Mouse (Mus musculus) midbrain, embryonic 14.5 days (tissue): Measurements from ENCODE around the gene Fam243. TPM values are rescaled to one million over a fixed set of nuclear protein-coding genes. Genes with fewer than 3 reads are reported as not detected.

Experiments
- ATAC-seq: fragments of 200-750 bp; cut with Nextera tagmentation; 2 replicates; pipeline ENCODE4 v1.8.0; 2017; ENCODE audit warnings: moderate number of reproducible peaks, moderate library complexity; ENCODE audit not compliant: low FRiP score, low TSS enrichment
- DNase-seq: peaks from one replicate; pipeline ENCODE4 v3.0.0-alpha.2; 2015
- H3K27ac ChIP-seq: fragments of 300-500 bp; sonication (generic); replicated peaks from 2 replicates; pipeline ENCODE4 v1.5.1; 2014; ENCODE audit warnings: mild to moderate bottlenecking, low read depth, low read length, moderate library complexity
- H3K27me3 ChIP-seq: fragments of 300-500 bp; sonication (generic); 2 replicates; pipeline ENCODE4 v1.6.1; 2014; ENCODE audit warnings: low read length, control low read depth, mixed read lengths; ENCODE audit not compliant: control insufficient read depth, insufficient read depth
- H3K36me3 ChIP-seq: fragments of 300-500 bp; sonication (generic); 2 replicates; pipeline ENCODE4 v1.6.1; 2014; ENCODE audit warnings: low read length, control low read depth; ENCODE audit not compliant: control insufficient read depth, insufficient read depth
- H3K4me1 ChIP-seq: fragments of 300-500 bp; sonication (generic); 2 replicates; pipeline ENCODE4 v1.6.1; 2014; ENCODE audit warnings: mild to moderate bottlenecking, antibody characterized with exemption, low read length, control low read depth; ENCODE audit not compliant: control insufficient read depth, insufficient read depth
- H3K4me2 ChIP-seq: fragments of 300-500 bp; sonication (generic); 2 replicates; pipeline ENCODE4 v1.6.1; 2014; ENCODE audit warnings: mild to moderate bottlenecking, low read length, moderate library complexity
- H3K4me3 ChIP-seq: fragments of 300-500 bp; sonication (generic); replicated peaks from 2 replicates; pipeline ENCODE4 v1.5.1; 2014; ENCODE audit warnings: low read depth, low read length
- H3K9ac ChIP-seq: fragments of 300-500 bp; sonication (generic); replicated peaks from 2 replicates; pipeline ENCODE4 v1.6.1; 2014; ENCODE audit warnings: mild to moderate bottlenecking, low read length, moderate library complexity
- H3K9me3 ChIP-seq: fragments of 300-500 bp; sonication (generic); 2 replicates; pipeline ENCODE4 v1.6.1; 2016; ENCODE audit warnings: low read length, control low read depth, mixed read lengths; ENCODE audit not compliant: control insufficient read depth
- whole genome bisulfite sequencing: fragments of 180-500 bp; shearing (Covaris S2); extraction: QIAGEN DNeasy Blood & Tissue Kit; methylation state at CpG from one replicate; pipeline ENCODE4 v1.1.7; 2014; 5-methylcytosine and 5-hydroxymethylcytosine counted together
- polyA plus RNA-seq: library from polyadenylated mRNA; unstranded; fragments of >200 nt; fragmentation: Nextera tagmentation; extraction: Ambion mirVana; gene quantifications from 2 replicates; pipeline ENCODE4 v1.2.1, GENCODE M21; 2014

Gene Fam243
- polyA plus RNA-seq, 1 experiment from 2014 or later: not detected

DNA sequence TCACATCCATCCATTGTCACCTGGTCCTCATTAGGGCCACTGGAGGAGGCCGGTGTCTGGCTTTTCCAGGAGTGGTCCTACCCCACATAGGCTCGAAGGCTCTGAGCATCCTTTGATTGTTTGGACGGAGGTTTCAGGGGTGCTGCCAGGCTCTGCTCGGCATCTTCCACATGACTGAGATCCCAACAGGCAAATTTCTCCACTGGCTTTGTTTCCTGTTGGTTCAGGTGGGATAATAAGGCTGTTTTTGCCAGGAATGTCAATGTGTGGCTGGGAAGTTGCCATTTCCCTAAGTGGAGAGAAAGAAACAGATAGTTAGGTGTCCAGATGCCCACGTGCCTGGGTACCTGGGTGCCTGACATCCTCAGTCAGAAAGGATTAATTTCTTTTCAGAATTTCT lies 46.7 kb downstream of the Fam243 start:
- Histone ChIP-seq H3K4me1 (no peaks in the 10 kb centered on the region), H3K27ac (no peak overlapping the region), H3K9ac (no peak overlapping the region), H3K9me3 (no peaks in the 10 kb centered on the region), H3K4me3 (no peak overlapping the region), H3K4me2 (no peak overlapping the region), H3K36me3 (no peaks in the 10 kb centered on the region), H3K27me3 (no peaks in the 10 kb centered on the region)
- DNase-seq: no peak
- WGBS: 90% methylated on average over 5 of the region's 5 CpGs
- no peak for ATAC-seq

Other genes starting within 250 kb of the Fam243 start
- gene Kcne2, start 29.1 kb downstream of the Fam243 start, polyA plus RNA-seq: 0.53 and 3.0 TPM in 2 replicates
- 71.6 and 75.9 TPM in 2 replicates for gene Smim11, start 20.2 kb downstream of the Fam243 start, polyA plus RNA-seq
- 0.07 TPM in 1 of 2 replicates, not detected in the other for gene Kcne1, start 38.0 kb upstream of the Fam243 start, polyA plus RNA-seq
- gene Rcan1, start 149.4 kb upstream of the Fam243 start, polyA plus RNA-seq: 63.4 and 71.1 TPM in 2 replicates
- gene Clic6, start 164.3 kb upstream of the Fam243 start, polyA plus RNA-seq: 0.91 TPM in 1 of 2 replicates, not detected in the other